Mouse (Mus musculus): ENCODE measurements at regions not wholly inside any gene's neighbourhood (a gene's known extent, or its start where the extent isn't known, plus 50 kb on each side); places are given as distances from the start of the nearest gene placed in this dataset.

GRCm38 (mm10) chr9:47909051-47909450 lies 252.8 kb upstream of the Nxpe4 start:
- DNase-seq (ENCODE audit: extremely low spot score in 1 of 2, low spot score in 1 of 2) = no peak

GRCm38 (mm10) chr9:47910501-47910906 lies 251.3 kb upstream of the Nxpe4 start:
- peak; percentile 30 to 37 for DNase-seq (ENCODE audit: extremely low spot score in 1 of 2, low spot score in 1 of 2)

GRCm38 (mm10) chr9:47912823-47913222 lies 249.0 kb upstream of the Nxpe4 start:
- DNase-seq (ENCODE audit: extremely low spot score in 1 of 2, low spot score in 1 of 2) = no peak

GRCm38 (mm10) chr9:47935299-47935698 lies 226.5 kb upstream of the Nxpe4 start:
- DNase-seq (ENCODE audit: extremely low spot score in 1 of 2, low spot score in 1 of 2) = no peak

DNA sequence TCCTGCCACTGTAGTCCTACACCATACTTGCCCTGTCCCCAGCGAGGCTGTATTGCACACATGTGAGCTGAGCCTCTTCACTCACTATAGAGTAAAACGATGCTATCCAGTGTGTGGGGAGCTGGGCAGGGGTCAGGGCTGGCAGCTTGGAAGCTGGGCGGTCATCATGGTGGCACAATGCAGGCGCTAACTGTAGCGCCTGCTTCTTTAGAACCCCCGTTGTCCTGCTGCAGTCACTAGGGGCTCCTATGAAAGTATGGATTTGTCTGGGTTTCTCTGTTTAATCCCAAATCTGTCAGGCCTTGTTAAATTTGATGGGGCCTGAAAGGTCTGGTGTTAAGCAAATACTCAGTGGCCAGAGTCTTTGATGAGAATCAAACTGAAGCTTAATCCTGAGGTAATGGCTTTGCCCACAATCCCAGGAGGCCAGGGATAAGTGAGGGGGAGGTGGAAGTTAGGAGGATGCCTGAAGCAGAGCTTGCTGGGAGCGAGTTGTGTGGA lies 225.8 kb upstream of the Nxpe4 start:
- no peak for DNase-seq (ENCODE audit: extremely low spot score in 1 of 2, low spot score in 1 of 2)

- no peak for DNase-seq (ENCODE audit: extremely low spot score in 1 of 2, low spot score in 1 of 2)
These were observed 222.7 kb upstream of the Nxpe4 start for GRCm38 (mm10) chr9:47938941-47939710.

- DNase-seq (ENCODE audit: extremely low spot score in 1 of 2, low spot score in 1 of 2) = peak; percentile 35 to 44
These were observed 218.9 kb upstream of the Nxpe4 start for GRCm38 (mm10) chr9:47942761-47943583.

DNA sequence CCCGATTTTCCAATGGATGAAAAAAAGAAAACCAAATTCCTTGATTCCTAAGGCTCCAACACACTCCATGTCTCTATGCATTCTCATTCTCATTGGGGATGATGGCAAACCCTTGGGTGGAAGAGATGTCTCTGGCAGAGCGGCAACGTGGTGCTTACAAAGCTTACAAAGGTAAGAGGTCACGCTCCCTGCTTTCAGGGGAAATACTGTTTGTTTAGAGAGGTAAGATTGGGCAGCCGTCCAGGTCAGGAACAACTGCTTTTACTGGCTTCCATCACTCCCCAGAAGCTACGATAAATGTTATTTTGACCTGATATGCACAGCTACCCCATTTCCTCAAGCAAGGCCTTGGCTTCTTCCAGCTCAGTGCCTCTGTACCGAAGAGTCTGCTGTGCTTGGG lies 215.6 kb upstream of the Nxpe4 start:
- no peak for DNase-seq (ENCODE audit: extremely low spot score in 1 of 2, low spot score in 1 of 2)

GRCm38 (mm10) chr9:47957881-47958280 lies 203.9 kb upstream of the Nxpe4 start:
- DNase-seq (ENCODE audit: extremely low spot score in 1 of 2, low spot score in 1 of 2) = no peak

DNA sequence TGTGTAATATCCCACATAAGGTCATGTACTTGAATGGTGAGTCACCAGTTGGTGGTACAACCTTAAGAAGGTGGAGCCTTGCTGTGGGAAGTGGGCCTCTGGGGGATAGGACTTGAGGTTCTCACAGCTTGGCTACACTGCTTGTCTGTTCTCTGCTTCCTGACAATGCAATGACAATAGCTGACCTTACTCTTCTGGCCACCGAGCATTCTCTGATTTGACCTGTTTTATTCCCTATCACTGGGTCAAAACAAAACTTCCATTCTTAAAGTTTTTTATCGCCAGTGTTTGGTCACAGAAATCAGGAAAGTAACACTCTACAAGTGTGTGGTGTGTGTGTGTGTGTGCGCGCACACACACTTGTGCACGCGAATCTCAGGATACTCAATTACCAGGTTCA lies 203.0 kb upstream of the Nxpe4 start:
- no peak for DNase-seq (ENCODE audit: extremely low spot score in 1 of 2, low spot score in 1 of 2)

- no peak for DNase-seq (ENCODE audit: extremely low spot score in 1 of 2, low spot score in 1 of 2)
These were observed 200.6 kb upstream of the Nxpe4 start for GRCm38 (mm10) chr9:47961176-47961575.

GRCm38 (mm10) chr9:47962161-47962560 lies 199.7 kb upstream of the Nxpe4 start:
- no peak for DNase-seq (ENCODE audit: extremely low spot score in 1 of 2, low spot score in 1 of 2)

- DNase-seq (ENCODE audit: extremely low spot score in 1 of 2, low spot score in 1 of 2) = no peak
These were observed 199.2 kb upstream of the Nxpe4 start for GRCm38 (mm10) chr9:47962589-47962988.

GRCm38 (mm10) chr9:47973130-47973529 lies 188.7 kb upstream of the Nxpe4 start:
- no peak for DNase-seq (ENCODE audit: extremely low spot score in 1 of 2, low spot score in 1 of 2)

DNA sequence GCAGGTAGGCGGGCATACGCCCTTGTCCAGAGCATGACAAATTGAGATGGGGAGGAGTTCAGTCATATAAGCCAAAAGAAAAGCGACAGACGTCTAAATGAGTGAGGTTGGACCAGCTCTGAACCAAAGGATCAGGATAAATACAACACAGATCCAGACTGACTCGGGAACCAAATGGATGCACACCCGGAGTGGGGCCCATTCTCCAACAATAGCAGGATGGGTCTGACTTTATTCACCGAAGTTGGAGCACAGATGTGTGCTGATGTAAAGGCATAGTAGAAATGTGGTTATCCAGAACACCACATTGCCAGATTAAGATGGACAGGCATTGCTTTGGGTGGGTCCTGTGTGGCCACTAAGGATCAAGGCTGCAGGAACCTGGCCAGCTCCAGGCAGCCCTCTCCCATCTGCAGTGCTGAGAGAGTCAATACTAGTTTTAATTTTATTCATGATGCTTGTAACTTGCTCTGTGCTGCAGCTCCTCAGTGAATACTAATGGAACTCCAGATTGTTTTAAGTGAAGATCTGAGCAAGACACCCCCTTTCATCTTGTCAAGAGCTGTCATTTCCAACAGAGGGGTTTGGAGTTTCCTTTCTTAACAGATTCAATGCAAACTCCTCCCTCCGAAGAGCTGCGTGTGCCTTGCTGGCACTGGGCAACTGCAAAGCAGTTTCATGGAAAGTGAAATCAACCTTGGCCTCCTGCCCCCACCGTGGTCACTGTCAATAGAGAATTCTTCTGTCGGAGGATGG lies 176.3 kb upstream of the Nxpe4 start:
- no peak for DNase-seq (ENCODE audit: extremely low spot score in 1 of 2, low spot score in 1 of 2)

- DNase-seq (ENCODE audit: extremely low spot score in 1 of 2, low spot score in 1 of 2) = no peak
These were observed 174.6 kb upstream of the Nxpe4 start for GRCm38 (mm10) chr9:47987266-47987665.

- DNase-seq (ENCODE audit: extremely low spot score in 1 of 2, low spot score in 1 of 2) = no peak
These were observed 167.2 kb upstream of the Nxpe4 start for GRCm38 (mm10) chr9:47994671-47995070.

DNA sequence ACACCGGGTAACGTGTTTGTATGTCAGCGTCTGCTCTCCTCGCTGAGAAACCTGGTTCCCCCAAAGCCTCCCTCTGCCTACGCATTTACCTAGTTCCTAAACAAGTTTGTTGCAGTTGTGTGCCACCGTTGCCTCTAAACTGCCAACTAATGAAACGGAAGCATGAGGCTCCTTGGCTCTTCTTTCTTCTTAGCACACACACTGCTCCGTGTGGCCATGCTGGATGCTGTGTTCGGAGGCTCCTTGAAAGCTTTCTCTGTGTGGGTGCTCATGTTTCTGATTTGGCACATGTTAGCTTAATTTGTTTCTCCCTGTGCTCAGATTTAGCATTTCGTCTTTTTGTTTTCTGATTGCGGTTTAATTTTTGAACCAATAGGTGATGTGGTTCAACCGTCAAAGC lies 162.2 kb upstream of the Nxpe4 start:
- peak in 1 of 2 experiments; percentile 14 for DNase-seq (ENCODE audit: extremely low spot score in 1 of 2, low spot score in 1 of 2)

DNA sequence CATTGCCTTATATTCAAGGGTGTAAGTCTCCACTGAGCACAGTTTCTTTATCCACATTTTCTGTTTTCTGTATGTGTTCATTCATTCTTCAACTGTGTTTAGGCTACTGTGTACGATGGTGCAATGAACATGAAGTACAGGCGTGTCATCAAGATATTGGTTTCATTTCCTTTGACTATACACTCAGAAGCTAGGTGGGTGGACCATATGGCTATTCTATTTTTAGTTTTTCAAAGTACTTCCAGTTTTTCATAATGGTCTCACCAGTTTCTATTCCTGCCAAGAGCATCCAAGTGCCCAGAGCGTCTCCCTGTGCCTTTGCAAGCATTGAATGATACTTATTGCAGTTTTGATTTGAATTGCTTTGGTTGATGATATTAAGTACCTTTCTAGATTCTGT lies 132.8 kb upstream of the Nxpe4 start:
- no peak for DNase-seq (ENCODE audit: extremely low spot score in 1 of 2, low spot score in 1 of 2)

GRCm38 (mm10) chr9:48030839-48031238 lies 131.0 kb upstream of the Nxpe4 start:
- DNase-seq (ENCODE audit: extremely low spot score in 1 of 2, low spot score in 1 of 2) = no peak

GRCm38 (mm10) chr9:48035959-48036358 lies 125.9 kb upstream of the Nxpe4 start:
- no peak for DNase-seq (ENCODE audit: extremely low spot score in 1 of 2, low spot score in 1 of 2)
